Mouse (Mus musculus): Measurements from ENCODE around the gene Gm49510.

DNA sequence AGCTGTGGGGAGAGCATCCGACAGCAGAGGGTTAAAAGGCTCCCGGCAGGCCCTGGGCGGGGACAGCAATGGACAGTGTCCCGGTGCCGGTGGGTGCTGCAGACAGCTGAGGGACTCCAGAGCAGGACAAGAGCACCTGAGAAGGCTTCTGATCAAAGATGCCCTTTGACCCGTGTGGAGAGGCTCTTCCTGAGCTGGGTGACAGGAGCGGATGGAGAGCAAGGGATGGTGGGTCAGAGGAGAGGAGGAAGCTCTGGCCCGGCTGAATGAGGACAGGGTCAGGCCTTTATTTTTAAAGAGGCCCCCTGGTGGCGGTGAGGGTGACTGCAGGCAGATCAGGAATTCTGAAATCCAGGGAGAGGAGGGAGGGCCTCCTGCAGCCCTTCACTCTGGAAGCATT is 43.2 kb downstream of the Gm49510 start:
- TF ChIP-seq GATA1 (IDR thresholded peaks at IDR 0.05; ENCODE audit: borderline replicate concordance, low read length): no peak
- no peak for TF ChIP-seq FLI1 (IDR thresholded peaks at IDR 0.05; ENCODE audit: low read length)
